Mouse (Mus musculus) limb, embryonic 14.5 days (tissue): ENCODE results near the gene Loxl4. TPM values are rescaled to one million over a fixed set of nuclear protein-coding genes. Genes with fewer than 3 reads are reported as not detected.

ENCODE experiments used
- ATAC-seq: fragments of 200-750 bp; cut with Nextera tagmentation; 2 replicates; pipeline ENCODE4 v1.8.0; 2017; ENCODE audit warnings: low read depth, moderate number of reproducible peaks, moderate TSS enrichment; ENCODE audit not compliant: low FRiP score
- DNase-seq: peaks from one replicate; pipeline ENCODE4 v3.0.0-alpha.2; 2015; ENCODE audit warnings: low spot score
- H3K27ac ChIP-seq: fragments of 300-500 bp; sonication (generic); replicated peaks from 2 replicates; pipeline ENCODE4 v1.5.1; 2014; ENCODE audit warnings: low read depth, mild to moderate bottlenecking, low read length, moderate library complexity, mixed read lengths
- H3K27me3 ChIP-seq: fragments of 300-500 bp; sonication (generic); 2 replicates; pipeline ENCODE4 v1.6.1; 2014; ENCODE audit warnings: low read length, mixed read lengths; ENCODE audit not compliant: control insufficient read depth, insufficient read depth
- H3K36me3 ChIP-seq: fragments of 300-500 bp; sonication (generic); 2 replicates; pipeline ENCODE4 v1.6.1; 2014; ENCODE audit warnings: mild to moderate bottlenecking, low read length, moderate library complexity, mixed read lengths; ENCODE audit not compliant: control insufficient read depth, insufficient read depth
- H3K4me1 ChIP-seq: fragments of 300-500 bp; sonication (generic); 2 replicates; pipeline ENCODE4 v1.6.1; 2014; ENCODE audit warnings: antibody characterized with exemption, low read length, mixed read lengths; ENCODE audit not compliant: control insufficient read depth, insufficient read depth
- H3K4me2 ChIP-seq: fragments of 300-500 bp; sonication (generic); replicated peaks from 2 replicates; pipeline ENCODE4 v1.6.1; 2014; ENCODE audit warnings: low read depth, mild to moderate bottlenecking, low read length, moderate library complexity; ENCODE audit not compliant: severe bottlenecking
- H3K4me3 ChIP-seq: fragments of 300-500 bp; sonication (generic); replicated peaks from 2 replicates; pipeline ENCODE4 v1.5.1; 2014; ENCODE audit warnings: low read length
- H3K9ac ChIP-seq: fragments of 300-500 bp; sonication (generic); 2 replicates; pipeline ENCODE4 v1.6.1; 2014; ENCODE audit warnings: mild to moderate bottlenecking, low read depth, low read length, moderate library complexity; ENCODE audit not compliant: severe bottlenecking
- H3K9me3 ChIP-seq: fragments of 300-500 bp; sonication (generic); 2 replicates; pipeline ENCODE4 v1.6.1; 2016; ENCODE audit warnings: low read length; ENCODE audit not compliant: control insufficient read depth
- POLR2A ChIP-seq: fragments of 200-500 bp; IDR thresholded peaks from 2 replicates; pipeline ENCODE4 v1.8.0; 2012; ENCODE audit warnings: inconsistent platforms, mild to moderate bottlenecking, moderate library complexity, borderline replicate concordance; ENCODE audit not compliant: insufficient read depth, insufficient read length; ENCODE audit errors: extremely low read depth
- WGBS: fragments of 180-500 bp; shearing (Covaris S2); extraction: QIAGEN DNeasy Blood & Tissue Kit; methylation state at CpG from one replicate; pipeline ENCODE4 v1.1.7; 2014; 5-methylcytosine and 5-hydroxymethylcytosine counted together
- polyA plus RNA-seq, 2 experiments: library from polyadenylated mRNA; depleted of rRNA in 1 of 2; stranded (reverse) in 1 of 2; unstranded in 1 of 2; fragments of >200 nt; fragmentation: Nextera tagmentation in 1 of 2; extraction: Ambion mirVana in 1 of 2; gene quantifications; 2 replicates each; pipeline versions ENCODE4 v1.2.1 to v1.2.3; 2012 to 2014

Loxl4 gene
- polyA plus RNA-seq, 2 experiments: 2.5 to 11.9 TPM

- no peak for DNase-seq
- Histone ChIP-seq H3K4me1 (no peaks in the 10 kb centered on the region), H3K4me3 (no peak overlapping the region), H3K9me3 (no peaks in the 10 kb centered on the region), H3K27ac (no peak overlapping the region), H3K9ac (no peak overlapping the region), H3K36me3 (peaks cover 7% of the 10 kb centered on the region; the same call in 1 of the 2 replicates), H3K27me3 (no peaks in the 10 kb centered on the region), H3K4me2 (no peak overlapping the region)
- WGBS: 94% methylated on average over 4 of the region's 4 CpGs
- no peak for TF ChIP-seq POLR2A
- no peak for ATAC-seq
Observed at GRCm38 (mm10) chr19:42566283-42567019, 46.2 kb downstream of the Loxl4 start.

GRCm38 (mm10) chr19:42563726-42564270 lies 48.8 kb downstream of the Loxl4 start:
- H3K27me3 ChIP-seq: no peaks in the 10 kb centered on the region
- no peaks in the 10 kb centered on the region for H3K4me1 ChIP-seq
- H3K9ac ChIP-seq: no peak overlapping the region
- no peak for TF ChIP-seq POLR2A
- H3K4me2 ChIP-seq: no peak overlapping the region
- no peak for DNase-seq
- no peak overlapping the region for H3K27ac ChIP-seq
- H3K9me3 ChIP-seq: no peaks in the 10 kb centered on the region
- 86% methylated on average over 3 of the region's 3 CpGs for WGBS
- ATAC-seq: no peak
- H3K4me3 ChIP-seq: no peak overlapping the region
- H3K36me3 ChIP-seq: peaks cover 7% of the 10 kb centered on the region; the same call in 1 of the 2 replicates

DNA sequence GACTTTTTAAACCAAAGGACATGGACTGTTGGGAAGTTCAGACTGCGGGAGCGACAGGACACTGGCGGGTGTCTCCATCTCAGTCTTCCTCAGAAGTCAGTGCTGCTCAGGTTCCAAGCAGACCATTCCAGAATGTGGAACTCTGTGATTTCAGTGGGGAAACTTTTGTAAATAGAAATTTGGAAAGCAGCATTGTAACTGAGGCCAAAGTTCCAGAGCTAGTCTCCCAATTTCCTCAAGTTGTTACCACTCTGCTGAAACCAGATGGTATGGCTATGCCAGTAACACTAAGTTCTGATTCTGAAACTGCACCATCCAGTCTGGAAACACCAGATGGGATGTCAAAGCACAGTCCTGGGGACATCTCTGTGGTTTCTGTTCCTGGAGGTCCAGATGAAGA lies 49.6 kb downstream of the Loxl4 start:
- no peak for TF ChIP-seq POLR2A
- WGBS: 92% methylated on average over 3 of the region's 3 CpGs
- Histone ChIP-seq H3K27ac (no peak overlapping the region), H3K4me3 (no peak overlapping the region), H3K9me3 (no peaks in the 10 kb centered on the region), H3K9ac (no peak overlapping the region), H3K36me3 (peaks cover 7% of the 10 kb centered on the region; the same call in 1 of the 2 replicates), H3K4me2 (no peak overlapping the region), H3K27me3 (no peaks in the 10 kb centered on the region), H3K4me1 (no peaks in the 10 kb centered on the region)
- no peak for DNase-seq
- ATAC-seq: no peak

DNA sequence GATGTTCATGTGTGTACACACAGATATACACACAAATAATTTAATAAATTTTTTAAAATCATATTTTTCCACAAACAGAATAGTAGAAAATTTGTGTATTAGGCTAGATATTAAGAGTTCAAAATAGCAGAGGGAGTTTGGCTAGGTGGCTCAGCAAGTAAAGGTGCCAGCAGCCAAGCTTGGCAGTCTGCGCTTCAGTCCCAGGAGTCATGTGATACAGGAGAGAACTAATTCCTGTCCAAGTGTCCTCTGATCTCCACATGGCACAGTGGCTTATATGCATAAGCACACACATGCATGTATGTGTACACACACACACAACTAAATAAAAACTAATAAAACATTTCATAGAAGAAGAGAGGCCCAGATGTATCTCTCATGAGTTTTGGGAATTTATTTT lies 50.6 kb downstream of the Loxl4 start:
- no peak overlapping the region for H3K4me3 ChIP-seq
- H3K27ac ChIP-seq: no peak overlapping the region
- peaks cover 7% of the 10 kb centered on the region; the same call in 1 of the 2 replicates for H3K36me3 ChIP-seq
- ATAC-seq (no peak), DNase-seq (no peak)
- H3K9ac ChIP-seq: no peak overlapping the region
- no peak overlapping the region for H3K4me2 ChIP-seq
- H3K4me1 ChIP-seq: no peaks in the 10 kb centered on the region
- WGBS: 88% methylated on average over 1 of the region's 1 CpGs
- H3K9me3 ChIP-seq: no peaks in the 10 kb centered on the region
- TF ChIP-seq POLR2A: no peak
- H3K27me3 ChIP-seq: no peaks in the 10 kb centered on the region

DNA sequence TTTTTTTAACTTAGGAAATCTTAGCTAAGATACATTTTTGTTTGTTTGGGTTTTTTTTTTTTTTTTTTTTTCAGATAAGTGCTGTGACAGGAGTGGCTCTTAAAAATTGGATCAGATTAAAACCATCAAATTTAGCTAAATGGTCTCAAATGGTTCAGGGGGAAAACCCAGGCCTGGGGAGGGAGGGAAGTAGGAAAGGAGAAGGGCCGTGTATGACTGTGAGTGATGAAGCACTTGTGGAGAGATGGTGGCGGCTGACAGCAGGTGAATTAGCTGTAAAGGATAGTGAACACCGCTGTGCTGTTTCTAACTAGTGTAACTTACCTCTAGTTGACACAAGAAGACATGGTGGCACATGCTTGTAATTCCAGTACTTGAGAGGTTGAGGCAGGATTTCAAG lies 53.9 kb downstream of the Loxl4 start:
- DNase-seq: no peak
- 81% methylated on average over 3 of the region's 3 CpGs for WGBS
- Histone ChIP-seq H3K27ac (no peak overlapping the region), H3K9ac (no peak overlapping the region), H3K4me2 (no peak overlapping the region), H3K27me3 (no peaks in the 10 kb centered on the region), H3K4me3 (no peak overlapping the region), H3K9me3 (no peaks in the 10 kb centered on the region), H3K36me3 (peaks cover 7% of the 10 kb centered on the region; the same call in 1 of the 2 replicates), H3K4me1 (no peaks in the 10 kb centered on the region)
- no peak for TF ChIP-seq POLR2A
- ATAC-seq: no peak

Other genes with a start within 250 kb of the Loxl4 start
- gene Crtac1, start 181.0 kb downstream of the Loxl4 start, polyA plus RNA-seq (2012; rRNA removed): 3.4 and 3.6 TPM in 2 replicates
- gene Crtac1, start 181.0 kb downstream of the Loxl4 start, polyA plus RNA-seq (2014; fragmentation: Nextera tagmentation; extraction: Ambion mirVana): 3.1 and 3.5 TPM in 2 replicates
- 12.2 and 15.1 TPM in 2 replicates for gene R3hcc1l, start 94.1 kb downstream of the Loxl4 start, polyA plus RNA-seq (2012; rRNA removed)
- gene R3hcc1l, start 94.1 kb downstream of the Loxl4 start, polyA plus RNA-seq (2014; fragmentation: Nextera tagmentation; extraction: Ambion mirVana): 19.6 and 23.6 TPM in 2 replicates
- 6.5 and 7.7 TPM in 2 replicates for gene Pyroxd2, start 140.0 kb upstream of the Loxl4 start, polyA plus RNA-seq (2012; rRNA removed)
- gene Pyroxd2, start 140.0 kb upstream of the Loxl4 start, polyA plus RNA-seq (2014; fragmentation: Nextera tagmentation; extraction: Ambion mirVana): 2.4 and 2.9 TPM in 2 replicates
- 20.9 and 25.5 TPM in 2 replicates for gene Hps1, start 167.2 kb upstream of the Loxl4 start, polyA plus RNA-seq (2012; rRNA removed)
- 12.0 and 12.9 TPM in 2 replicates for gene Hps1, start 167.2 kb upstream of the Loxl4 start, polyA plus RNA-seq (2014; fragmentation: Nextera tagmentation; extraction: Ambion mirVana)